In the genomic region with DNA sequence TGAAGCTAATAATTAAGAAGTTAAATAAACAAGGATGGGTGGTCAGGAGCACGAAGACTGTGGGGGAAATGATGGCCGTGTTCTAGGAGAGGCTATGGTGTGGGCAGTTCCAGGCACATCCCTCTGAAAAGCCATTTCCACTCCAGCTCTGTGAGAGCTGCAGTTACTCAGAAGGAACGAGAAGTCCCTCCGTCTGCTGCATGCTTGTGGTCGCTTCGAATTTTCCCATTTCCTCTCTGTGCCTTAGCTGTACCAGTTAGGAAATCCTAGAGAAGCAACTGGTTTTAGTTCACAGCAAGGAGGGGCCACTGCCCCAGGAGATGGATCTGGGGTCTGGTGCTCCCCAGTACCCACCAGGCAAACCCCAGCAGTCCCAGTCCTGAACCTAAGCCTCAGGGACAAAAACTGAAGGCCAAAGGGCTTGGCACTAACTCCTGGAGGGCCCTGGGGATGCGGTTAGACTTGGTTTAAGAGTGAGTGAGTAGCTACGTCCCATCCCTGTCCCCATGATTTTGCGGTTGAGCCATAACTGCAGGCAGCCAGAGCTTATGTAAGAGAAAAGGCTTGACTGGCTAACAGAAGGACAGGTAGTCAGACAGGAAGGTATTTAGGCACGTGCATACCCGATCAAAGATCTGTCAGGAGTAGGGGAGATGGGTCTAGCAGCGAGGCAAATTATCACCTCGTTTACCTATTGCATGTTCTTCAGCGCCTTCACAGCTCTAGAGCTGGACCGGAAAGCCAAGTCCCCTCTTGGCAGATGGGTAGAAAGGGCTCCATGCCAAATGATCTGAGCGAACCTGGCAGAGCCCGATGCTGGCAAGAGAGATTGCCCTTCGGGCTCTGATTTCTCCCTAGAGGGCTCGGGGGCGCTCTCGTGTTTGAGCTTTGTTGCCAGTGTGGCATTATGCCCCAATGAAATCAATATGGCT, we compare ENCODE assay signal across 9 mouse cellular contexts. TPM values are rescaled to one million over a fixed set of nuclear protein-coding genes. Genes with fewer than 3 reads are reported as not detected.
A peak's percentile ranks its signal among the peaks of the same experiment; 100 is the strongest.
DNase-seq lines count a peak whose midpoint lies in the region; ATAC-seq lines count a peak whose summit lies in the region.
"Had no signal": no experiment of that assay in that cellular context is flagged by ENCODE, and none has a peak within 500 bp of the region (broad histone marks: within the 10 kb centered on the region; RNA-seq: fewer than 3 reads in every experiment).

No protein-coding gene starts in this region.

- DNase-seq in adrenal gland, adult 2 months, result peak; percentile 57
- DNase-seq in adrenal gland, adult 8-10 months, result no peak
- peak; percentile 10 for DNase-seq in kidney, postnatal 14 days
- DNase-seq in kidney, postnatal 4 days, result no peak
- DNase-seq in ovary, postnatal 36 days (ENCODE audit: low spot score), result peak; percentile 21
- DNase-seq in ovary, postnatal 10 days (ENCODE audit: low spot score), result no peak
- DNase-seq in spleen, postnatal 14 days (ENCODE audit: low spot score in 2 of 2), result no peak
- DNase-seq: kidney, adult 11 months had no signal

- peak; percentile 27 for ATAC-seq in megakaryocyte progenitor cell, adult 5-6 weeks (replicated peaks; ENCODE audit: poor library complexity)

RNA-seq across cellular contexts. Expression of a gene that starts 10.3 kb away (rescaled TPM):
- under 1 TPM in 1 of 2 experiments, not detected in 1; 0.21 TPM for total RNA-seq in adrenal gland, adult 2 months (2021)
- 0.06 TPM in 1 of 2 replicates, not detected in the other for polyA plus RNA-seq in adrenal gland, adult 2 months (2012; rRNA removed)
- total RNA-seq in adrenal gland, adult 8-10 months (2022), result under 1 TPM in 2 of 4 experiments, not detected in 2; 0.17 to 0.32 TPM
- not detected in 2 replicates for total RNA-seq in megakaryocyte progenitor cell, adult 5-6 weeks (2015)
- not detected in 2 replicates for total RNA-seq in megakaryocyte progenitor cell, adult 5-6 weeks (2017)

RNA-seq across cellular contexts. Expression of a gene that starts 40.2 kb away (rescaled TPM):
- total RNA-seq in adrenal gland, adult 2 months (2021), result 10 to 100 TPM; 32.9 to 63.1 TPM
- 8.8 and 11.6 TPM in 2 replicates for polyA plus RNA-seq in adrenal gland, adult 2 months (2012; rRNA removed)
- 10 to 100 TPM; 45.8 to 77.8 (median 53.7) TPM for total RNA-seq in adrenal gland, adult 8-10 months (2022)
- 69.4 and 95.7 TPM in 2 replicates for total RNA-seq in megakaryocyte progenitor cell, adult 5-6 weeks (2015)
- 77.0 and 96.2 TPM in 2 replicates for total RNA-seq in megakaryocyte progenitor cell, adult 5-6 weeks (2017)

Comparison
In these comparisons a context has a peak if more than half of its experiments do, and no peak if none do; other contexts are left out.
1. DNase-seq: peak in adrenal gland, adult 2 months (single experiment), kidney, postnatal 14 days (single experiment) and ovary, postnatal 36 days (single experiment); none in adrenal gland, adult 8-10 months (single experiment), kidney, postnatal 4 days (0 of 2), ovary, postnatal 10 days (single experiment) and spleen, postnatal 14 days (0 of 2).